ENCODE assay signal across 7 mouse cellular contexts in the genomic region with DNA sequence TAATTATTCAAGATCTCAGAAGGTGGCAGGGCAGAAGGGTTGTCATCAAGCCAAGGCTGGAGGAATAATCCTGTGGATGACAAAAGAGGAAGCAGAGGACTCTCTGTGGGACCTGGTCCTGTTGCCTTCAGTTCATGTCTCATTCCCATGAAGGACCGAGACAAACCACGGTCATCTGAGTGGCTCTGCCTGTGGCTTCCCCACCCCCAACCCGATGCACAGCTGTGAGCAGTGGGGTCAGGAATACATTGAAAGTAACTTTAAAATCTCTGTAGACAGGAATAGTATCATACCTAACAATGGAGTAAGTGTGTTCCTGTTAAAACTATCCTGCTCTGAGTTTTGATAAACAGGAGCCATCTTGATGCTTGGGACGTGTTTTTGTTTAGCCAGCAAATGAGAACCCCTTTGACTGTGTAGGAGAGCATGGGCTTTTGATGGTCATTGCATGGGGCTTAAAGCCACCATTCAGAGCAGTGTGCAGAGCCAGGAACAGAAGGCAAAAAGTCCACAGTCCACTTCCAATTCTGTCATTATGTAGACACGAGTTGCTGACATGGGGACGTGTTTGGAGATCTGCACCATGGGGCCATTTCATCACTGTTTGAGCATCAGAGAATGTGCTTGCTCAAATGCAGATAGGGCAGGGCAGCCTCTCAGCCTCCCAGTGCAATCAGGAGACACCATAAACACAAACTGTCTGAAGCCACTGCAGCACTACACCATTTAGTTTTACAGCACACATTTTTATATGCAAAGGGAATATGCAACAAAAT.
"Had no signal": no experiment of that assay in that cellular context is flagged by ENCODE, and none has a peak within 500 bp of the region (broad histone marks: within the 10 kb centered on the region; RNA-seq: fewer than 3 reads in every experiment).

No protein-coding gene starts in this region.

- H3K9me3 ChIP-seq: limb, embryonic 12.5 days; megakaryocyte, embryonic 14.5 days; neural tube, embryonic 12.5 days had no signal

- H3K4me3 ChIP-seq: layer of hippocampus, adult 2 months; limb, embryonic 12.5 days; megakaryocyte, embryonic 14.5 days; neural tube, embryonic 12.5 days had no signal

- H3K36me3 ChIP-seq: limb, embryonic 12.5 days; neural tube, embryonic 12.5 days had no signal

- H3K9ac ChIP-seq: limb, embryonic 12.5 days; neural tube, embryonic 12.5 days had no signal

- H3K27ac ChIP-seq: layer of hippocampus, adult 2 months; limb, embryonic 12.5 days; macrophage; neural tube, embryonic 12.5 days; stomach, postnatal 0 days had no signal

- H3K4me2 ChIP-seq: limb, embryonic 12.5 days; neural tube, embryonic 12.5 days had no signal

- H3K27me3 ChIP-seq: megakaryocyte, embryonic 14.5 days; neural tube, embryonic 12.5 days had no signal

- DNase-seq: lung, adult 2 months had no signal
